Mouse (Mus musculus) spleen, postnatal 10 days (tissue): ENCODE results near the gene Phlpp1.
"Not testable (repeated sequence)": the region's sequence is repeated elsewhere in the genome, so short reads cannot be mapped to it uniquely, and the experiment has no call there.

ENCODE experiments used
- DNase-seq, 2 experiments: peaks; one replicate each; pipeline ENCODE4 v3.0.0; 2021 to 2022; ENCODE audit warnings: low spot score in 2 of 2

The Phlpp1 gene

GRCm38 (mm10) chr1:106243371-106243770 lies 71.8 kb downstream of the Phlpp1 start:
- DNase-seq, result no peak

GRCm38 (mm10) chr1:106244245-106244644 lies 72.7 kb downstream of the Phlpp1 start:
- DNase-seq, result no peak

- DNase-seq, result no peak
Observed at GRCm38 (mm10) chr1:106254047-106254446, 82.5 kb downstream of the Phlpp1 start.

- no peak for DNase-seq
Observed at GRCm38 (mm10) chr1:106257176-106257575, 85.6 kb downstream of the Phlpp1 start.

- DNase-seq, result no peak
Observed at GRCm38 (mm10) chr1:106268028-106268799, 96.7 kb downstream of the Phlpp1 start.

- DNase-seq, result no peak
Observed at GRCm38 (mm10) chr1:106269337-106269736, 97.8 kb downstream of the Phlpp1 start.

GRCm38 (mm10) chr1:106272916-106273315 lies 101.4 kb downstream of the Phlpp1 start:
- no peak for DNase-seq

- no peak for DNase-seq
Observed at GRCm38 (mm10) chr1:106273801-106274200, 102.2 kb downstream of the Phlpp1 start.

GRCm38 (mm10) chr1:106274561-106275001 lies 103.0 kb downstream of the Phlpp1 start:
- no peak for DNase-seq

GRCm38 (mm10) chr1:106275142-106275541 lies 103.6 kb downstream of the Phlpp1 start:
- DNase-seq, result no peak

GRCm38 (mm10) chr1:106275731-106276130 lies 104.2 kb downstream of the Phlpp1 start:
- DNase-seq, result no peak

- no peak for DNase-seq
Observed at GRCm38 (mm10) chr1:106276824-106277223, 105.3 kb downstream of the Phlpp1 start.

GRCm38 (mm10) chr1:106277286-106277685 lies 105.7 kb downstream of the Phlpp1 start:
- no peak for DNase-seq

GRCm38 (mm10) chr1:106278552-106279060 lies 107.1 kb downstream of the Phlpp1 start:
- DNase-seq, result no peak

GRCm38 (mm10) chr1:106279404-106280123 lies 108.0 kb downstream of the Phlpp1 start:
- DNase-seq, result no peak

- no peak for DNase-seq
Observed at GRCm38 (mm10) chr1:106280171-106280913, 108.8 kb downstream of the Phlpp1 start.

- no peak for DNase-seq
Observed at GRCm38 (mm10) chr1:106286815-106287214, 115.3 kb downstream of the Phlpp1 start.

GRCm38 (mm10) chr1:106289065-106289464 lies 117.5 kb downstream of the Phlpp1 start:
- DNase-seq, result no peak

GRCm38 (mm10) chr1:106289580-106289979 lies 118.0 kb downstream of the Phlpp1 start:
- DNase-seq, result no peak

GRCm38 (mm10) chr1:106309394-106310039 lies 138.0 kb downstream of the Phlpp1 start:
- DNase-seq, result no peak

GRCm38 (mm10) chr1:106310285-106310684 lies 138.7 kb downstream of the Phlpp1 start:
- DNase-seq, result no peak

GRCm38 (mm10) chr1:106311830-106312229 lies 140.3 kb downstream of the Phlpp1 start:
- DNase-seq, result not testable (repeated sequence)
